Mouse (Mus musculus) urinary bladder, postnatal 4 days (tissue): Measurements from ENCODE around the gene Stx1b.

Source experiments
- DNase-seq, 2 experiments: peaks; one replicate each; pipeline ENCODE4 v3.0.0; 2021 to 2022; ENCODE audit warnings: low spot score in 2 of 2

Gene Stx1b

DNA sequence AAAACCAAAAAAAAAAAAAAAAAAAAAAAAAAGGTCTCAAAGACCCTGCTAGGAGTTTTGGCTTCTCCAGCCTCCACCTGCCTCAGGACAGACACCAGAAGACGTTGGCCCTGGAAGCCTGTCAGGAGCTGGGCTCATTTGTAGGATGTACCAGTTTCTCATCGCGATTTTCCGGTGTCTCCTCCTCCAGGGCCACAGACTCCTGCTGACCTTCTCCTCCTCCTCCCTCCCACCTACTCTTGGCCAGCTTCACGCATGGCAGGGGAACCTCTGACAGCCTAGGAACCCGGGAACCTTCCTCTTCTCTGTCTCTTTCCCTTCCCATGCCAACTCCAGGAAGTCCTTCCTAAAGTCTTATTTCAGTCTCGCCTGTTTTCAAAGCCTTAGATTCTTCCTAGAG is 7.3 kb downstream of the Stx1b start:
- DNase-seq = no peak

DNA sequence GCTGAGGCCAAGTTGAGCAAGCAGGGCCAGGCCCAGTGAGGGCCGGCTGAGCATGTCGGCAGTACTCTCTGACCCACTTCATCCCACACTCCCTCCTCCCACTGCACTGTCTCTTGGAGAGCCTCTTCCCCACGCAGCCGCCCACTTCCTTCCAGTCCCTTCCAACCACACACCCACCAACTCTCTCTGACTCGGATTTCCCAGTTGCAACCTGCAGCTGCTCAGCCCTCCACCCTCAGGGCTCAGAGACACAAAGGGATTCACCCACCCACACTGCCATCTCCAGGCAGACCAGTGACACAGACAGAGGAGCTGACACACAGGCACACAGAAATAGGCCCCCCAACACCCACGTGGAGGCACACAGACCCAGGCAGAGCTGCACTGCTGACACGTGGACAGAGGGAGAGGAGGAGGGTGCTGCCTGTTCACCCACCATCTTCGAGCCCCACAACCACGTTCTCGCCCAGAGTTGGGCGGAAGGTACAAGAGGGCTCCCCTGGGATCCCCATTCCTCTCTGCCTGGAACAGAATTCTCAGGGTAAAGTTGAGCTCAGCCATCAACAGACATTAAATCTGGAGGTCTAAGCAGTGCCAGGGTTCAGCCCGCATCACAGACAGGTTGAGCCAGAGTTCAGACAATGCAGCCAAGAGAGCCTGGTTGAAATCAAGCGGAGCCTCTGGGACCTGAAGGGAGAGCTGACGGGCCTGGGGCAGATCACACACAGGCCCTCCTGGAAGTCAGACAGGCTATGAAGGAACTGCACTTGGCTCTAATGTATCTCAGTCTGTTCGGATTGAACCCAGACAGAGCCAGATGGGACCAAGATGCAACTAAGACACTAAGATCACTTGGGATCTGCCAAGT is 8.2 kb downstream of the Stx1b start:
- peak; percentile 63 to 70 for DNase-seq

DNA sequence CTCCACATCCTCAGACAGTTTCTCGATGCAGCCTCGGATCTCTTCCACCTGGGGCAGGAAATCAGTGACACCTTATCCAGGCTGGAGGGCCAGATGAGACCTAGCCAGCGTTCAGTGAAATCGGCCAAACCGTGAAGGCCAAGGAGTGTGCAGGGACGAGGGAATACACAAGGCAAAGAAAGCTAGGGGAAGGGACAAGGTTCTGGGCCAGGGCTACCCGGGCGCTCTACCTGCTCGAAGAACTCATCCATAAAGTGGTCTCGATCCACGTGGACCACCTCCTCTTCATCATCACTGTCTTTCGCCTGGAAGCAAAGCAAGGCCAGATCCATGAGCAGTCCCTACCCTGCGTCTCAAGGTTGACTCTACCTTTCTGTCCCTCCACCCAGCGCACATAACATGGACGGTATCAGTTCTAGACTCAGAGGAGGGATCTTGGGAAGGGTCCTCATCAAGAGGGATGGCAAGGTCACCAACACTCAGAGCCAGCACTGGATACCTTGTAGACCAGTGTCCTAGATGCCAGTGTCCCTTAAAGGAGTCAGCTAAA is 9.2 kb downstream of the Stx1b start:
- no peak for DNase-seq

DNA sequence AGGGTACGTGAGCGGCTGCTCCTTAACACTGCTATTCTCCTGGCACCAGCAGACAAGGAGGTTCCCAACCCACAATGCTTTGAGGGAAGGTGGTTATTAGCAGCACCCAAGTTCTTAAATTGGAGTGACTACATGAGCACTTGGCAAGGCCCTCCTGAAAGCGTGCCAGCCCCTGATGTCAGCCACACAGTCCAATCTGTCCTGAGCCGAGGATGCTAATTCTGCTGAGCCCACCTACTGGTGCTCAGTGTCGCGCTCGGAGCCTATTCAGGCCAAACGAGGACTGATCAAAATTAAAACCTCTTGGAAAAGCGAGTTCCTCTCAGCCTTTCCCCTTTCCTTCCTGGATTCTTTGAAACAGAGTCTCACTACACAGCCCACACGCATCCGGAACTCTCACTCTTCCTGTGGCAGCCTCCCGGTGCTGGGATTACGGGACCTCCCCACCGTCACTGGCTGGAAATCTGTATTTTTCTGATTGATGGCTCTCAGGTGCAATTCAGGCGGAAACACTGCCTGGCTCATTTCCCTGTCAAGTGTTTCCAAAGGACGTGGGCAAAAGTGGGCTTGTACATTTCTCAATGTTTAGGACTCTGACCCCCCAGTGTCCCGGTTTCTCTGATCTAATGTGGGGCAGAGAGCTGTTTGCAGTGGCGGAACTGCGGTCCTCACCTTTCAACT is 10.0 kb downstream of the Stx1b start:
- DNase-seq = no peak

GRCm38 (mm10) chr7:127813821-127814220 is 10.5 kb downstream of the Stx1b start:
- no peak for DNase-seq

- DNase-seq = no peak
These were observed 12.1 kb downstream of the Stx1b start for GRCm38 (mm10) chr7:127812292-127812691.

DNA sequence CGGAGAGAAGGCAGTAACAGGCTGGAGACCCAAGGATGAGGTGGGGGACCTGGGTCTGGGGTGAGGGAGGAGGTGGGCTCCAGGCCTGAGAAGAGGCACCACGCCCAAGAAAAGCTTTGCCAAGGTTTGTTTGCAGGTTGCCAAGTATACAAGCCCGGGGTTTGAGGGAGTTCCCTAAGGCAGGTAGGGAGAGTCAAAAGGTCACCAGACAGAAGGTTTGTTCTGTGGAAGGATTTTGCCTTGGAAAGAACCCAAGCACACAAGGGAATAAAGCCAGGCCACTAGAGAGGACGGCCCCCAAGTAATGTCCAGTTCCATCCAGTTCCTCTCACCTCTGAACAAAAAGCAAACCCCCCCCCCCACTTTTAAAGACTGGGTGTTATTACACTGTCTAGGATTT is 13.1 kb downstream of the Stx1b start:
- DNase-seq = no peak

- no peak for DNase-seq
These were observed 13.7 kb downstream of the Stx1b start for GRCm38 (mm10) chr7:127810650-127811049.

DNA sequence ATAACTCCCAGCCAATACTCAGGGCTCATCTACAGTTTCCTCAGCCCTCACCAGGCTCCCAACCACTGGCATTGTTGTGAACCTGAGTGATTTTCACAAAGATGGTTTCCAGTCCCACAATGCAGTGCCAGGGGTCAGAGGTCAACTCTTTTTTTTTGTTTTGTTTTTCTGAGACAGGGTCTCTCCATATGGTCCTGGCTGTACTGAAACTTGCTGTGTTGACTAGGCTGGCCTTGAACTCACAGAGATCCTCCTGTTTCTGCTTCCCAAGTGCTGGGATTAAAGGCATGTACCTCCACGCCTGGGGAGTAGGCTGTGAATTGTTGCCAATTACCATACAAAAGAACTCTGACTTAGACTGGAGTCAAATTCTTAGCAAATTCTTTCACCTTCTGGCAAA is 14.5 kb downstream of the Stx1b start:
- no peak for DNase-seq

- no peak for DNase-seq
These were observed 15.5 kb downstream of the Stx1b start for GRCm38 (mm10) chr7:127808821-127809220.

GRCm38 (mm10) chr7:127802313-127802712 is 22.0 kb downstream of the Stx1b start:
- DNase-seq = no peak

DNA sequence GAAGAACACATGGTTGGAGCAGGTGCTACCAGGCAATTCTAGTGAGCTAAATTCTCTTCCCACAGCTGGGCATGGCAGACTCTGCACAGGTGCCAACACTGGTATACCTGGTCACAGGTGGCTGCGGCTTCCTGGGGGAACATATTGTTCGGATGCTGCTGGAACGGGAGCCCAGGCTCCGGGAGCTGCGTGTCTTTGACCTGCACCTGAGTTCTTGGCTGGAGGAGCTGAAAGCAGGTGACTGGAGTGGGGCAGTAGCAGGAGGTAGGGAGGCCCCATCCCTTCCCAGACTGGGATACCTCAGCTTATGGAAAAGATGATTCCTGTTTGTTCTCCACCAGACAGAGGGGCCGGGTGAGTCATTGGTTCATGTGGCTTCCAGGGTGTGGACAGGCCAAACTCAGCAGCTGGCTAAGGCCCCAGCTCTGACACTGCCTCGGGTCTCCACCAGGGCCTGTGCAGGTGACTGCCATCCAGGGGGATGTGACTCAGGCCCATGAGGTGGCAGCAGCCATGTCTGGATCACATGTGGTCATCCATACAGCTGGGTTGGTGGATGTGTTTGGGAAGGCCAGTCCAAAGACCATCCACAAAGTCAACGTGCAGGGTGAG is 23.2 kb downstream of the Stx1b start:
- DNase-seq = no peak

DNA sequence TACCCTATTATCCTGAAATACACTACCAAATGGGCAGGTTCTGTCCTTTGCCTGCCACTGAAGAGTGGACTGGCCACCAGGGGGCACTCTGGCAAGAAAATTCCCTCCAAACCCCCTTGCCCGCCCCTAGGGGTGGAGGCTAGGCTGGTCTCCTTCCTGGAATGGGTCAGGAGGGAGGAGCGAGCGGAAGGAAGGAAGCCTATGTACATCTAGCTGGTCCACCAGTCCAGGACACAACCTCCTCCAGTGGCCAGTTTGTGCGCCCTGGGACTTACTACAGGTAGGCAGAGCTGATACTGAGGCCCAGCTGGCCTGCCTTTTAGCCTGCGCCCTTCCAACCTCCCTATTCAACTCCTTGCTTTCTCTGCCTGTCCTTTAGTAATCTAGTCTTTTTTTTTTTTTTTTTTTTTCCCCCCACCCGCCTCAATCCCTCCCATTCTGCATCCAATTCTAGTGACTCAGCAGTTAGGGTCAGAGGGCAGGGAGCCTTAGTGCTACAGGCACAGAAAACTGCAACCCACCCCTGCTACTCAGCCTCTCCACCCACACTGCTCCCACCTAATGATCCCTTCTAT is 23.8 kb downstream of the Stx1b start, which contains the start of gene Hsd3b7:
Gene Hsd3b7 (plus strand): TSS at position 170 of the 575 bp plus-strand sequence.
- DNase-seq = peak; percentile 91 to 95

DNA sequence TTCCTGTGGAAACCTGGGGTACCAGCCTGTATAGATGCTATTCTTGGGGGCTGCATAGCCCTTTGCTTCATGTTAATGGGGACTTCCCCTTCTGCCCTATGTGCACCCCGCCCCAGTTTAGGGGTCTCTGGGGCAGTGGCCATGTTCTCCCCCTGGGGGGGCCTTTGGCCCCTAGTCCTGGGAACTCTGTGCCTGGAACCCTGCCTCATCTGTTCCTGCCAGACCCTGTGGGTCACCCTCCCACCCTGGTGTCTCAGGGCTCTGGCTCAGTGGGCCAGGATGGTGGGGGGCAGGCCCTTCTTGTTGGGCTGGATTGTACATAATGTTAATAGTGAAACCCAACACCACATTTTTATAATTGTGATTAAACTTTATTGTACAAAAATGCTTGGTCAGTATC is 24.6 kb downstream of the Stx1b start:
- DNase-seq = no peak

DNA sequence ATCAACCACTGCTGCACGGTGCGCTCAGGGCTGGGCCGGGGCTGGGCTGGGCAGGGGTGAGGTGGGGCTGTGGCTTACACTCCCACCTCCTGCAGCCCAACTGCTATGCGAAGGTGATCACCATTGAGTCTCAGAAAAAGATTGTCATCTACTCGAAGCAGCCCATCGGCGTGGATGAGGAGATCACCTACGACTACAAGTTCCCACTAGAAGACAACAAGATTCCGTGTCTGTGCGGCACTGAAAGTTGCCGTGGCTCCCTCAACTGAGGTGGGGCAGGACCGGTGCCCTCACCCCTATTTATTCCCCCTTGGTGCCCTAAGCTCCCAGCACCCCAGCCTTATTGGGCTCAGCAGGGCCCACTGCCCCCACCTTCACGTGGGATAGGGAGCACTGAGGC is 25.1 kb downstream of the Stx1b start:
- DNase-seq = no peak

GRCm38 (mm10) chr7:127798591-127798990 is 25.8 kb downstream of the Stx1b start:
- DNase-seq = no peak

DNA sequence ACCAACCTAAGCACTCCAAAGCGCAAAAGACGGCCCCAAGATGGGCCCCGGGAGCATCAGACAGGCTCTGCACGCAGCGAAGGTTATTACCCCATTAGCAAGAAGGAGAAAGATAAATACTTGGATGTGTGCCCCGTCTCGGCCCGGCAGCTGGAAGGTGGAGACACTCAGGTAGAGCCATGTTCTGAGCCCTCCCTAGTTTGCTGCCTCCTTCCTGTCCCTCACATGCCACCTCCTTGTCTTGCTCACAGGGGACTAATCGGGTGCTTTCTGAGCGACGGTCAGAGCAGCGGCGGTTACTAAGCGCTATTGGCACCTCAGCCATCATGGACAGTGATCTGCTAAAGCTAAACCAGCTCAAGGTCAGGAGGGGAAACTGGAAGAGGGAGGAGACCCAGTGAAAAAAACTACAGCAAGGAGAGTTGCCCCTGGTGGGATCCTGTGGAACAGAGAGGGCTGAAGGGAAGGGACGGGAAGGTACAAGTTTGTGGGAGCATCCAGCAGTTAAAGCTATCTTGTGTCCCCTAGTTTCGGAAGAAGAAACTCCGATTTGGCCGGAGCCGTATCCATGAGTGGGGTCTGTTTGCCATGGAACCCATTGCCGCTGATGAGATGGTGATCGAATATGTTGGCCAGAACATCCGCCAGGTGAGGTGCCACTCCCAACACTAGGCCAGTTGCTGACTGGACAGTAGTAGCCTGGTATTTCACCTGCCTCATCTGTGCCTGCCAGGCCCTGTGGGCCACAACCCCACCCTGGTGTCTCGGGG is 27.1 kb downstream of the Stx1b start:
- no peak for DNase-seq

DNA sequence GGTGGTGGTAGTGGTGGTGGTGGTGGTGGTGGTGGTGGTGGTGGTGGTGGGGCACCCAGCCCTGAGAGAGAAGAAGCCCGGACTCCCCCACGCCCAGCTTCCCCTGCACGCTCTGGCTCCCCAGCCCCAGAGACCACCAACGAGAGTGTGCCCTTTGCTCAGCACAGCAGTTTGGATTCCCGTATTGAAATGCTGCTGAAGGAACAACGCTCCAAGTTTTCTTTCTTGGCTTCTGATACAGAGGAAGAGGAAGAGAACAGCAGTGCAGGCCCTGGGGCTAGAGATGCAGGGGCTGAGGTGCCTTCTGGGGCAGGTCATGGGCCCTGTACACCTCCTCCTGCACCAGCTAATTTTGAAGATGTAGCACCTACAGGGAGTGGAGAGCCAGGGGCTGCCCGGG is 39.0 kb downstream of the Stx1b start, which contains the start of gene Gm49388:
Gene Gm49388 (plus strand): TSS at position 301 of the 400 bp plus-strand sequence.
- no peak for DNase-seq

GRCm38 (mm10) chr7:127778350-127778749 is 46.0 kb downstream of the Stx1b start:
- no peak for DNase-seq

- DNase-seq = peak in 1 of 2 experiments; percentile 57
These were observed 46.7 kb downstream of the Stx1b start for GRCm38 (mm10) chr7:127777474-127778266.
